Mouse (Mus musculus): ENCODE results near the gene Rexo1. TPM values are rescaled to one million over a fixed set of nuclear protein-coding genes. Genes with fewer than 3 reads are reported as not detected.

Rexo1 gene
- polyA plus RNA-seq, 2 experiments, result 27.9 to 56.4 TPM

- no peak for TF ChIP-seq POLR2A (IDR thresholded peaks at IDR 0.05; ENCODE audit: borderline replicate concordance, extremely low read depth, insufficient read depth, insufficient read length)
- WGBS, result 91% methylated on average over 8 of the region's 8 CpGs
- Histone ChIP-seq H3K27me3 (ENCODE audit: control insufficient read depth, insufficient read depth, low read length) (no peaks in the 10 kb centered on the region), H3K4me2 (replicated peaks; ENCODE audit: low read depth, low read length, severe bottlenecking) (no peak overlapping the region), H3K4me1 (ENCODE audit: control insufficient read depth, insufficient read depth, low read length) (no peaks in the 10 kb centered on the region), H3K9ac (ENCODE audit: low read depth, low read length, severe bottlenecking) (no peak overlapping the region), H3K9me3 (ENCODE audit: control insufficient read depth, low read length) (no peaks in the 10 kb centered on the region), H3K4me3 (replicated peaks; ENCODE audit: low read length) (no peak overlapping the region), H3K27ac (replicated peaks; ENCODE audit: low read depth, low read length) (no peak overlapping the region), H3K36me3 (ENCODE audit: control insufficient read depth, insufficient read depth, low read length) (peaks cover 23% of the 10 kb centered on the region)
- ATAC-seq (ENCODE audit: low FRiP score, low read depth) (no peak), DNase-seq (ENCODE audit: low spot score) (no peak)
Observed at GRCm38 (mm10) chr10:80553575-80553974, 7.8 kb downstream of the Rexo1 start.

- Histone ChIP-seq H3K4me1 (ENCODE audit: control insufficient read depth, insufficient read depth, low read length) (no peaks in the 10 kb centered on the region), H3K4me2 (replicated peaks; ENCODE audit: low read depth, low read length, severe bottlenecking) (no peak overlapping the region), H3K27me3 (ENCODE audit: control insufficient read depth, insufficient read depth, low read length) (no peaks in the 10 kb centered on the region), H3K9me3 (ENCODE audit: control insufficient read depth, low read length) (no peaks in the 10 kb centered on the region), H3K9ac (ENCODE audit: low read depth, low read length, severe bottlenecking) (no peak overlapping the region), H3K27ac (replicated peaks; ENCODE audit: low read depth, low read length) (no peak overlapping the region), H3K36me3 (ENCODE audit: control insufficient read depth, insufficient read depth, low read length) (peaks cover 35% of the 10 kb centered on the region), H3K4me3 (replicated peaks; ENCODE audit: low read length) (no peak overlapping the region)
- TF ChIP-seq POLR2A (IDR thresholded peaks at IDR 0.05; ENCODE audit: borderline replicate concordance, extremely low read depth, insufficient read depth, insufficient read length), result no peak
- 61% methylated on average over 9 of the region's 9 CpGs for WGBS
- DNase-seq (ENCODE audit: low spot score), result no peak
- no peak for ATAC-seq (ENCODE audit: low FRiP score, low read depth)
Observed at GRCm38 (mm10) chr10:80552364-80552763, 9.0 kb downstream of the Rexo1 start.

GRCm38 (mm10) chr10:80549279-80549678, 12.1 kb downstream of the Rexo1 start:
- no peak overlapping the region for H3K4me2 ChIP-seq (replicated peaks; ENCODE audit: low read depth, low read length, severe bottlenecking)
- H3K27ac ChIP-seq (replicated peaks; ENCODE audit: low read depth, low read length), result no peak overlapping the region
- WGBS, result 92% methylated on average over 21 of the region's 21 CpGs
- no peaks in the 10 kb centered on the region for H3K4me1 ChIP-seq (ENCODE audit: control insufficient read depth, insufficient read depth, low read length)
- peaks cover 66% of the 10 kb centered on the region for H3K36me3 ChIP-seq (ENCODE audit: control insufficient read depth, insufficient read depth, low read length)
- H3K4me3 ChIP-seq (replicated peaks; ENCODE audit: low read length), result no peak overlapping the region
- no peaks in the 10 kb centered on the region for H3K27me3 ChIP-seq (ENCODE audit: control insufficient read depth, insufficient read depth, low read length)
- no peaks in the 10 kb centered on the region for H3K9me3 ChIP-seq (ENCODE audit: control insufficient read depth, low read length)
- DNase-seq (ENCODE audit: low spot score) (no peak), ATAC-seq (ENCODE audit: low FRiP score, low read depth) (no peak)
- no peak overlapping the region for H3K9ac ChIP-seq (ENCODE audit: low read depth, low read length, severe bottlenecking)
- TF ChIP-seq POLR2A (IDR thresholded peaks at IDR 0.05; ENCODE audit: borderline replicate concordance, extremely low read depth, insufficient read depth, insufficient read length), result no peak

GRCm38 (mm10) chr10:80548428-80549006, 12.8 kb downstream of the Rexo1 start:
- Histone ChIP-seq H3K36me3 (ENCODE audit: control insufficient read depth, insufficient read depth, low read length) (peaks cover 73% of the 10 kb centered on the region), H3K9ac (ENCODE audit: low read depth, low read length, severe bottlenecking) (no peak overlapping the region), H3K4me1 (ENCODE audit: control insufficient read depth, insufficient read depth, low read length) (no peaks in the 10 kb centered on the region), H3K9me3 (ENCODE audit: control insufficient read depth, low read length) (no peaks in the 10 kb centered on the region), H3K27me3 (ENCODE audit: control insufficient read depth, insufficient read depth, low read length) (no peaks in the 10 kb centered on the region), H3K27ac (replicated peaks; ENCODE audit: low read depth, low read length) (no peak overlapping the region), H3K4me3 (replicated peaks; ENCODE audit: low read length) (no peak overlapping the region), H3K4me2 (replicated peaks; ENCODE audit: low read depth, low read length, severe bottlenecking) (no peak overlapping the region)
- WGBS, result 79% methylated on average over 10 of the region's 10 CpGs
- DNase-seq (ENCODE audit: low spot score) (no peak), ATAC-seq (ENCODE audit: low FRiP score, low read depth) (0 out of 2 replicates have a peak, but pooled peaks have one; percentile 35)
- TF ChIP-seq POLR2A (IDR thresholded peaks at IDR 0.05; ENCODE audit: borderline replicate concordance, extremely low read depth, insufficient read depth, insufficient read length), result no peak

- Histone ChIP-seq H3K4me2 (replicated peaks; ENCODE audit: low read depth, low read length, severe bottlenecking) (no peak overlapping the region), H3K9ac (ENCODE audit: low read depth, low read length, severe bottlenecking) (no peak overlapping the region), H3K27ac (replicated peaks; ENCODE audit: low read depth, low read length) (no peak overlapping the region), H3K27me3 (ENCODE audit: control insufficient read depth, insufficient read depth, low read length) (no peaks in the 10 kb centered on the region), H3K36me3 (ENCODE audit: control insufficient read depth, insufficient read depth, low read length) (peaks cover 83% of the 10 kb centered on the region), H3K4me3 (replicated peaks; ENCODE audit: low read length) (no peak overlapping the region), H3K4me1 (ENCODE audit: control insufficient read depth, insufficient read depth, low read length) (no peaks in the 10 kb centered on the region), H3K9me3 (ENCODE audit: control insufficient read depth, low read length) (no peaks in the 10 kb centered on the region)
- TF ChIP-seq POLR2A (IDR thresholded peaks at IDR 0.05; ENCODE audit: borderline replicate concordance, extremely low read depth, insufficient read depth, insufficient read length), result no peak
- ATAC-seq (ENCODE audit: low FRiP score, low read depth) (no peak), DNase-seq (ENCODE audit: low spot score) (no peak)
- WGBS, result 94% methylated on average over 15 of the region's 15 CpGs
Observed at GRCm38 (mm10) chr10:80547539-80547938, 13.8 kb downstream of the Rexo1 start.
